Mouse (Mus musculus) lung, postnatal 0 days (tissue): ENCODE results near the gene Trim50.

Experiments
- CTCF ChIP-seq: IDR thresholded peaks from 2 replicates; pipeline ENCODE4 v1.5.1; 2016; ENCODE audit warnings: antibody characterized with exemption, mild to moderate bottlenecking
- EP300 ChIP-seq: IDR thresholded peaks from 2 replicates; pipeline ENCODE4 v1.6.1; 2016; ENCODE audit warnings: antibody characterized with exemption, mild to moderate bottlenecking, control low read depth

- no peak for TF ChIP-seq EP300
- no peak for TF ChIP-seq CTCF
Observed at GRCm38 (mm10) chr5:135410266-135410665, 57.2 kb downstream of the Trim50 start.
